Mouse (Mus musculus) central nervous system, embryonic 11.5 days (tissue): ENCODE data around the gene Kcne1l. TPM values are rescaled to one million over a fixed set of nuclear protein-coding genes. Genes with fewer than 3 reads are reported as not detected.

Experiments used
- polyA plus RNA-seq: library from polyadenylated mRNA; depleted of rRNA; stranded (reverse); fragments of >200 nt; gene quantifications from 2 replicates; pipeline ENCODE4 v1.2.3, GENCODE M21; 2012; rRNA removed

Gene Kcne1l
- 9.7 and 25.7 TPM in 2 replicates for polyA plus RNA-seq

GRCm38 (mm10) chrX:142305869-142306581, at the start of gene Kcne1l:
TSS of gene Kcne1l (minus strand) at chrX:142306294.

Other genes with a start within 250 kb of the Kcne1l start
- gene Gucy2f, start 109.4 kb downstream of the Kcne1l start, polyA plus RNA-seq: 0.02 and 0.09 TPM in 2 replicates
- 3.7 and 6.3 TPM in 2 replicates for gene Nxt2, start 79.5 kb downstream of the Kcne1l start, polyA plus RNA-seq
- gene Acsl4, start 84.2 kb upstream of the Kcne1l start, polyA plus RNA-seq: 9.7 and 12.5 TPM in 2 replicates